Mouse (Mus musculus): ENCODE data around the gene Sv2c. TPM values are rescaled to one million over a fixed set of nuclear protein-coding genes. Genes with fewer than 3 reads are reported as not detected.
A peak's percentile ranks its signal among the peaks of the same experiment; 100 is the strongest.

The Sv2c gene
- polyA plus RNA-seq, 1 experiment from 2014 or later = 0.95 TPM

- Histone ChIP-seq H3K27me3 (ENCODE audit: control insufficient read depth, insufficient read depth, low read length) (no peaks in the 10 kb centered on the region), H3K27ac (replicated peaks; ENCODE audit: low read depth, low read length) (no peak overlapping the region), H3K9ac (ENCODE audit: low read length) (peak overlapping the region; percentile 41; the same call in 1 of the 2 replicates), H3K4me2 (ENCODE audit: low read depth, severe bottlenecking) (peak overlapping the region; percentile 73), H3K9me3 (ENCODE audit: control insufficient read depth, low read length) (no peaks in the 10 kb centered on the region), H3K36me3 (ENCODE audit: control insufficient read depth, insufficient read depth, low read length) (no peaks in the 10 kb centered on the region), H3K4me3 (ENCODE audit: low read depth, low read length) (peak overlapping the region; percentile 30), H3K4me1 (ENCODE audit: control insufficient read depth, insufficient read depth, low read length) (peaks cover 8% of the 10 kb centered on the region; the same call in 1 of the 2 replicates)
- peak; percentile 32; the same call in 1 of the 2 replicates for ATAC-seq (ENCODE audit: insufficient number of reproducible peaks, low FRiP score, low TSS enrichment, low read depth)
- 18% methylated on average over 29 of the region's 29 CpGs for WGBS
- DNase-seq (ENCODE audit: low spot score) = peak; percentile 64
Observed at GRCm38 (mm10) chr13:95961191-95961791, 171.1 kb downstream of the Sv2c start.

GRCm38 (mm10) chr13:95960477-95961185 lies 171.7 kb downstream of the Sv2c start:
- H3K9ac ChIP-seq (ENCODE audit: low read length) = peak overlapping the region; percentile 41; the same call in 1 of the 2 replicates
- H3K27ac ChIP-seq (replicated peaks; ENCODE audit: low read depth, low read length) = no peak overlapping the region
- no peaks in the 10 kb centered on the region for H3K36me3 ChIP-seq (ENCODE audit: control insufficient read depth, insufficient read depth, low read length)
- peak overlapping the region; percentile 30 for H3K4me3 ChIP-seq (ENCODE audit: low read depth, low read length)
- no peaks in the 10 kb centered on the region for H3K27me3 ChIP-seq (ENCODE audit: control insufficient read depth, insufficient read depth, low read length)
- no peak for ATAC-seq (ENCODE audit: insufficient number of reproducible peaks, low FRiP score, low TSS enrichment, low read depth)
- H3K4me2 ChIP-seq (ENCODE audit: low read depth, severe bottlenecking) = peak overlapping the region; percentile 73
- no peaks in the 10 kb centered on the region for H3K9me3 ChIP-seq (ENCODE audit: control insufficient read depth, low read length)
- 2% methylated on average over 10 of the region's 10 CpGs for WGBS
- H3K4me1 ChIP-seq (ENCODE audit: control insufficient read depth, insufficient read depth, low read length) = peaks cover 8% of the 10 kb centered on the region; the same call in 1 of the 2 replicates
- DNase-seq (ENCODE audit: low spot score) = peak; percentile 30

GRCm38 (mm10) chr13:95959651-95960476 lies 172.5 kb downstream of the Sv2c start:
- H3K9me3 ChIP-seq (ENCODE audit: control insufficient read depth, low read length) = no peaks in the 10 kb centered on the region
- peaks cover 8% of the 10 kb centered on the region; the same call in 1 of the 2 replicates for H3K4me1 ChIP-seq (ENCODE audit: control insufficient read depth, insufficient read depth, low read length)
- no peak overlapping the region for H3K4me3 ChIP-seq (ENCODE audit: low read depth, low read length)
- no peak overlapping the region for H3K27ac ChIP-seq (replicated peaks; ENCODE audit: low read depth, low read length)
- DNase-seq (ENCODE audit: low spot score) (peak; percentile 37), ATAC-seq (ENCODE audit: insufficient number of reproducible peaks, low FRiP score, low TSS enrichment, low read depth) (no peak)
- no peaks in the 10 kb centered on the region for H3K27me3 ChIP-seq (ENCODE audit: control insufficient read depth, insufficient read depth, low read length)
- H3K9ac ChIP-seq (ENCODE audit: low read length) = 0 out of 2 replicates have a peak overlapping the region, but pooled peaks have one; percentile 12
- no peaks in the 10 kb centered on the region for H3K36me3 ChIP-seq (ENCODE audit: control insufficient read depth, insufficient read depth, low read length)
- WGBS = 5% methylated on average over 14 of the region's 14 CpGs
- H3K4me2 ChIP-seq (ENCODE audit: low read depth, severe bottlenecking) = peak overlapping the region; percentile 16; the same call in 1 of the 2 replicates

GRCm38 (mm10) chr13:95957134-95957533 lies 175.2 kb downstream of the Sv2c start:
- Histone ChIP-seq H3K27ac (replicated peaks; ENCODE audit: low read depth, low read length) (no peak overlapping the region), H3K4me1 (ENCODE audit: control insufficient read depth, insufficient read depth, low read length) (peaks cover 8% of the 10 kb centered on the region; the same call in 1 of the 2 replicates), H3K27me3 (ENCODE audit: control insufficient read depth, insufficient read depth, low read length) (no peaks in the 10 kb centered on the region), H3K4me3 (ENCODE audit: low read depth, low read length) (no peak overlapping the region), H3K9me3 (ENCODE audit: control insufficient read depth, low read length) (no peaks in the 10 kb centered on the region), H3K9ac (ENCODE audit: low read length) (no peak overlapping the region), H3K36me3 (ENCODE audit: control insufficient read depth, insufficient read depth, low read length) (no peaks in the 10 kb centered on the region), H3K4me2 (ENCODE audit: low read depth, severe bottlenecking) (no peak overlapping the region)
- ATAC-seq (ENCODE audit: insufficient number of reproducible peaks, low FRiP score, low TSS enrichment, low read depth) = no peak
- WGBS = 87% methylated on average over 10 of the region's 10 CpGs
- DNase-seq (ENCODE audit: low spot score) = no peak

GRCm38 (mm10) chr13:95956327-95956781 lies 176.0 kb downstream of the Sv2c start:
- H3K4me1 ChIP-seq (ENCODE audit: control insufficient read depth, insufficient read depth, low read length) = peaks cover 6% of the 10 kb centered on the region; the same call in 1 of the 2 replicates
- H3K9ac ChIP-seq (ENCODE audit: low read length) = no peak overlapping the region
- H3K27ac ChIP-seq (replicated peaks; ENCODE audit: low read depth, low read length) = no peak overlapping the region
- no peaks in the 10 kb centered on the region for H3K27me3 ChIP-seq (ENCODE audit: control insufficient read depth, insufficient read depth, low read length)
- ATAC-seq (ENCODE audit: insufficient number of reproducible peaks, low FRiP score, low TSS enrichment, low read depth) = no peak
- H3K9me3 ChIP-seq (ENCODE audit: control insufficient read depth, low read length) = no peaks in the 10 kb centered on the region
- no peak overlapping the region for H3K4me3 ChIP-seq (ENCODE audit: low read depth, low read length)
- 59% methylated on average over 2 of the region's 2 CpGs for WGBS
- H3K4me2 ChIP-seq (ENCODE audit: low read depth, severe bottlenecking) = no peak overlapping the region
- DNase-seq (ENCODE audit: low spot score) = no peak
- no peaks in the 10 kb centered on the region for H3K36me3 ChIP-seq (ENCODE audit: control insufficient read depth, insufficient read depth, low read length)

GRCm38 (mm10) chr13:95955204-95955603 lies 177.2 kb downstream of the Sv2c start:
- DNase-seq (ENCODE audit: low spot score) (no peak), ATAC-seq (ENCODE audit: insufficient number of reproducible peaks, low FRiP score, low TSS enrichment, low read depth) (no peak)
- WGBS = 83% methylated on average over 5 of the region's 5 CpGs
- no peaks in the 10 kb centered on the region for H3K36me3 ChIP-seq (ENCODE audit: control insufficient read depth, insufficient read depth, low read length)
- H3K9ac ChIP-seq (ENCODE audit: low read length) = no peak overlapping the region
- H3K27me3 ChIP-seq (ENCODE audit: control insufficient read depth, insufficient read depth, low read length) = no peaks in the 10 kb centered on the region
- no peak overlapping the region for H3K27ac ChIP-seq (replicated peaks; ENCODE audit: low read depth, low read length)
- no peak overlapping the region for H3K4me2 ChIP-seq (ENCODE audit: low read depth, severe bottlenecking)
- no peak overlapping the region for H3K4me3 ChIP-seq (ENCODE audit: low read depth, low read length)
- no peaks in the 10 kb centered on the region for H3K9me3 ChIP-seq (ENCODE audit: control insufficient read depth, low read length)
- peaks cover 4% of the 10 kb centered on the region; the same call in 1 of the 2 replicates for H3K4me1 ChIP-seq (ENCODE audit: control insufficient read depth, insufficient read depth, low read length)

GRCm38 (mm10) chr13:95953636-95954035 lies 178.7 kb downstream of the Sv2c start:
- 89% methylated on average over 4 of the region's 4 CpGs for WGBS
- Histone ChIP-seq H3K9ac (ENCODE audit: low read length) (no peak overlapping the region), H3K27ac (replicated peaks; ENCODE audit: low read depth, low read length) (no peak overlapping the region), H3K27me3 (ENCODE audit: control insufficient read depth, insufficient read depth, low read length) (no peaks in the 10 kb centered on the region), H3K36me3 (ENCODE audit: control insufficient read depth, insufficient read depth, low read length) (no peaks in the 10 kb centered on the region), H3K4me3 (ENCODE audit: low read depth, low read length) (no peak overlapping the region), H3K4me2 (ENCODE audit: low read depth, severe bottlenecking) (no peak overlapping the region), H3K4me1 (ENCODE audit: control insufficient read depth, insufficient read depth, low read length) (no peaks in the 10 kb centered on the region), H3K9me3 (ENCODE audit: control insufficient read depth, low read length) (no peaks in the 10 kb centered on the region)
- ATAC-seq (ENCODE audit: insufficient number of reproducible peaks, low FRiP score, low TSS enrichment, low read depth) (no peak), DNase-seq (ENCODE audit: low spot score) (no peak)

- DNase-seq (ENCODE audit: low spot score) (no peak), ATAC-seq (ENCODE audit: insufficient number of reproducible peaks, low FRiP score, low TSS enrichment, low read depth) (no peak)
- Histone ChIP-seq H3K4me3 (ENCODE audit: low read depth, low read length) (no peak overlapping the region), H3K4me2 (ENCODE audit: low read depth, severe bottlenecking) (no peak overlapping the region), H3K36me3 (ENCODE audit: control insufficient read depth, insufficient read depth, low read length) (no peaks in the 10 kb centered on the region), H3K9me3 (ENCODE audit: control insufficient read depth, low read length) (no peaks in the 10 kb centered on the region), H3K4me1 (ENCODE audit: control insufficient read depth, insufficient read depth, low read length) (no peaks in the 10 kb centered on the region), H3K9ac (ENCODE audit: low read length) (no peak overlapping the region), H3K27ac (replicated peaks; ENCODE audit: low read depth, low read length) (no peak overlapping the region), H3K27me3 (ENCODE audit: control insufficient read depth, insufficient read depth, low read length) (no peaks in the 10 kb centered on the region)
- 89% methylated on average over 4 of the region's 4 CpGs for WGBS
Observed at GRCm38 (mm10) chr13:95952263-95952662, 180.1 kb downstream of the Sv2c start.

Measured in limb, embryonic 11.5 days (tissue).